Mouse (Mus musculus): ENCODE data around the gene Ckap2. TPM values are rescaled to one million over a fixed set of nuclear protein-coding genes. Genes with fewer than 3 reads are reported as not detected.

Ckap2 gene
- 7.5 and 8.8 TPM in 2 replicates for total RNA-seq (2014; rRNA removed)
- 6.8 and 8.0 TPM in 2 replicates for polyA plus RNA-seq (2015; fragmentation: Nextera tagmentation; extraction: Ambion mirVana)

DNA sequence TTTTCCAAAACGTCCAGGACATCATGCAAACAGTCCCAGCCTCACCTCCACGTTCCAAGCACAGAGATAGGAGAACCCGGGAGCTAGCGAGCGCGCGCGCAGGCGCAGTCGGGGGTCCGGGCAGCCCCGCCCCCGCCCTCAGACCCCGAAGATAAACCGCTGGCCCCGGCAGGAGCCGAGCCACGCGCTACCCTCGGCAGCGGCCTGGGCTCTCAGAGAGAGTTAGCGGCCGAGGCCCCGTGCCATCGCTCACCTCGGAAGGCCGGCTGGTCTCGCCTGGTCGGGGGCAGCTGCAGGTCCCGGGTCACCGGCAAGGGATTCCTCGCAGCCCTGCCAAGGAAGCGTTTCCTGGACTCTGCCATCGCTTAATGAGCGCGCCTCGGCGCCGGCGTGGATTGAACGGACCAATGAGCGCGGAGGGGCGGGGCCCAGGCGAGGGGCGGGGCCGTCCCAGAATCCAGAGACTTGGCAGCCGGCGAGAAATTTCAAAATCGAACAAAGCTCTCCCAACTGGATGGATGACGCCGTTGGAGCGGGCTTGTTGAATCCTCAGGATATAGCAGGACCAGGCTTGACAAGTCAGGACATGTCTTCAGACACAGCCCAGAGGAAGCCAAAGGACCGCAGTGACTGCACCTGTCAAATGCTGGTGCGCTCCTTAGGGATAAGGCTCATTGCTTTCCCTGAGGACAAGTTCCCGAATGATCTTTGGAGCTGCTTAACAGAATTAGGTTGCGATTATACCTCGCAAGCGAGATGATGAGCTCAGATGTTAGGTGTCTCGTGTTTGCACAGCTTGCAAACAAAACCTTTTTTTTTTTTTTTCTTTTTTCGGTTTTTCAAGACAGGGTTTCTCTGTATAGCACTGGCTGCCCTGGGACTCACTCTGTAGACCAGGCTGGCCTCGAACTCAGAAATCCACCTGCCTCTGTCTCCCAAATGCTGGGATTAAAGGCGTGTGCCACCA, at the start of gene Ckap2:
Gene Ckap2, minus strand, starts transcription at position 389 of the 967 bp plus-strand sequence.
- ATAC-seq (peak; percentile 99), DNase-seq (peak; percentile 93)
- peak within 1 kb of the TSS; percentile 69 for H3K4me2 ChIP-seq (ENCODE audit: low read depth)
- no peaks in the 10 kb centered on the region for H3K9me3 ChIP-seq (ENCODE audit: low read length)
- peak within 1 kb of the TSS; percentile 61 for H3K9ac ChIP-seq
- 4% methylated on average over 63 of the region's 63 CpGs for WGBS
- no peak for TF ChIP-seq CTCF (IDR thresholded peaks at IDR 0.05; ENCODE audit: low read depth)
- H3K27me3 ChIP-seq (ENCODE audit: insufficient read depth, low read length): no peaks in the 10 kb centered on the region
- H3K36me3 ChIP-seq (ENCODE audit: insufficient read depth): no peaks in the 10 kb centered on the region
- no peaks in the 10 kb centered on the region for H3K4me1 ChIP-seq (ENCODE audit: insufficient read depth)
- peak within 1 kb of the TSS; percentile 81 for H3K4me3 ChIP-seq (ENCODE audit: low read depth, low read length)
- peak within 1 kb of the TSS; percentile 74 for H3K27ac ChIP-seq (ENCODE audit: low read depth, low read length)

GRCm38 (mm10) chr8:22228621-22229020, 43.0 kb upstream of the Ckap2 start:
- no peak for TF ChIP-seq CTCF (IDR thresholded peaks at IDR 0.05; ENCODE audit: low read depth)
- Histone ChIP-seq H3K4me1 (ENCODE audit: insufficient read depth) (no peaks in the 10 kb centered on the region), H3K27me3 (ENCODE audit: insufficient read depth, low read length) (no peaks in the 10 kb centered on the region), H3K9me3 (ENCODE audit: low read length) (no peaks in the 10 kb centered on the region), H3K36me3 (ENCODE audit: insufficient read depth) (no peaks in the 10 kb centered on the region), H3K4me3 (ENCODE audit: low read depth, low read length) (0 out of 2 replicates have a peak overlapping the region, but pooled peaks have one; percentile 7), H3K9ac (no peak overlapping the region), H3K4me2 (ENCODE audit: low read depth) (peak overlapping the region; percentile 92; the same call in 1 of the 2 replicates), H3K27ac (ENCODE audit: low read depth, low read length) (no peak overlapping the region; the same call in 1 of the 2 replicates)
- ATAC-seq: peak; percentile 86; the same call in 1 of the 2 replicates
- DNase-seq: peak; percentile 7
- 28% methylated on average over 7 of the region's 7 CpGs for WGBS

GRCm38 (mm10) chr8:22227061-22227877, 41.6 kb upstream of the Ckap2 start, which contains the start of gene Thsd1:
Thsd1 (plus strand) TSS chr8:22227313.
- 2% methylated on average over 38 of the region's 39 CpGs for WGBS
- peak within 1 kb of the TSS; percentile 92 for H3K4me2 ChIP-seq (ENCODE audit: low read depth)
- H3K36me3 ChIP-seq (ENCODE audit: insufficient read depth): peaks cover 6% of the 10 kb centered on the region; the same call in 1 of the 2 replicates
- peak within 1 kb of the TSS; percentile 46 for H3K4me3 ChIP-seq (ENCODE audit: low read depth, low read length)
- no peaks in the 10 kb centered on the region for H3K9me3 ChIP-seq (ENCODE audit: low read length)
- no peak for TF ChIP-seq CTCF (IDR thresholded peaks at IDR 0.05; ENCODE audit: low read depth)
- H3K27ac ChIP-seq (ENCODE audit: low read depth, low read length): no peak within 1 kb of the TSS
- peak within 1 kb of the TSS; percentile 52 for H3K9ac ChIP-seq
- DNase-seq (no peak), ATAC-seq (peak; percentile 43)
- H3K4me1 ChIP-seq (ENCODE audit: insufficient read depth): no peaks in the 10 kb centered on the region
- H3K27me3 ChIP-seq (ENCODE audit: insufficient read depth, low read length): no peaks in the 10 kb centered on the region

- no peak for DNase-seq
- no peak for TF ChIP-seq CTCF (IDR thresholded peaks at IDR 0.05; ENCODE audit: low read depth)
Observed at GRCm38 (mm10) chr8:22226361-22226760, 40.7 kb upstream of the Ckap2 start.

GRCm38 (mm10) chr8:22214826-22215225, 29.2 kb upstream of the Ckap2 start:
- H3K9me3 ChIP-seq (ENCODE audit: low read length): no peaks in the 10 kb centered on the region
- no peaks in the 10 kb centered on the region for H3K27me3 ChIP-seq (ENCODE audit: insufficient read depth, low read length)
- no peak for ATAC-seq
- no peak overlapping the region for H3K4me2 ChIP-seq (ENCODE audit: low read depth)
- no peak for TF ChIP-seq CTCF (IDR thresholded peaks at IDR 0.05; ENCODE audit: low read depth)
- no peaks in the 10 kb centered on the region for H3K4me1 ChIP-seq (ENCODE audit: insufficient read depth)
- no peak overlapping the region for H3K4me3 ChIP-seq (ENCODE audit: low read depth, low read length)
- no peak overlapping the region for H3K9ac ChIP-seq
- WGBS: 97% methylated on average over 10 of the region's 10 CpGs
- DNase-seq: no peak
- peaks cover 53% of the 10 kb centered on the region for H3K36me3 ChIP-seq (ENCODE audit: insufficient read depth)
- no peak overlapping the region for H3K27ac ChIP-seq (ENCODE audit: low read depth, low read length)

More at GRCm38 (mm10) chr8:22226361-22226760, 40.7 kb upstream of the Ckap2 start:
- 63% methylated on average over 8 of the region's 8 CpGs for WGBS
- Histone ChIP-seq H3K27ac (ENCODE audit: low read depth, low read length) (no peak overlapping the region), H3K9ac (no peak overlapping the region), H3K36me3 (ENCODE audit: insufficient read depth) (peaks cover 6% of the 10 kb centered on the region; the same call in 1 of the 2 replicates), H3K27me3 (ENCODE audit: insufficient read depth, low read length) (no peaks in the 10 kb centered on the region), H3K9me3 (ENCODE audit: low read length) (no peaks in the 10 kb centered on the region), H3K4me3 (ENCODE audit: low read depth, low read length) (no peak overlapping the region), H3K4me1 (ENCODE audit: insufficient read depth) (no peaks in the 10 kb centered on the region), H3K4me2 (ENCODE audit: low read depth) (no peak overlapping the region)
- no peak for ATAC-seq

DNA sequence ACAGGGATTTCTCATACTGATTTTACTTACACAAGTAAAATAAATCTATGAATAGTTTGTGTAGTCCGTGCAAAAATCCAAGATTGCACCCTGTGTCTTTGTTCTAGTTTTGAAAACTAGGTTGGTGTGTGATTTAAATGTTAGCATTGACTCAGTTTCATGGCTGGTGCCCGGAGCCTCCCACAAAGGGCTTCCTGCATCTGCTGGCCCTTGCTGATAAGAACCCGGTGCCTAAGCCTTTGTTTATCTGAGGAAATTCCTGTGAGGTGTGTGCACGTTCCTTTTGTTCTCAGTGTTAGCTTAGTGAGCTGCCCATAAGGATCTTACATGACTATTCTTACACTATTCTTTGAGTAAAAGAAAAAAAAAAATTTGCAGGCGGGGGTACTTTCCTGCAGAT, 23.4 kb upstream of the Ckap2 start:
- Histone ChIP-seq H3K4me3 (ENCODE audit: low read depth, low read length) (no peak overlapping the region), H3K27ac (ENCODE audit: low read depth, low read length) (no peak overlapping the region), H3K36me3 (ENCODE audit: insufficient read depth) (peaks cover 24% of the 10 kb centered on the region), H3K9ac (no peak overlapping the region), H3K4me2 (ENCODE audit: low read depth) (no peak overlapping the region), H3K27me3 (ENCODE audit: insufficient read depth, low read length) (no peaks in the 10 kb centered on the region), H3K4me1 (ENCODE audit: insufficient read depth) (no peaks in the 10 kb centered on the region), H3K9me3 (ENCODE audit: low read length) (no peaks in the 10 kb centered on the region)
- 58% methylated on average over 5 of the region's 5 CpGs for WGBS
- no peak for TF ChIP-seq CTCF (IDR thresholded peaks at IDR 0.05; ENCODE audit: low read depth)
- DNase-seq (no peak), ATAC-seq (no peak)

Data from forebrain, postnatal 0 days (tissue).